Mouse (Mus musculus) liver, postnatal 0 days (tissue): ENCODE measurements at regions not wholly inside any gene's neighbourhood (a gene's known extent, or its start where the extent isn't known, plus 50 kb on each side); places are given as distances from the start of the nearest gene placed in this dataset.

Experiments used
- ATAC-seq: fragments of 200-750 bp; cut with Nextera tagmentation; 2 replicates; pipeline ENCODE4 v1.8.0; 2017; ENCODE audit warnings: mild to moderate bottlenecking, moderate library complexity
- DNase-seq: peaks from one replicate; pipeline ENCODE4 v3.0.0-alpha.2; 2016
- H3K27ac ChIP-seq: fragments of 300-500 bp; sonication (generic); 2 replicates; pipeline ENCODE4 v1.5.1; 2014; ENCODE audit warnings: antibody characterized with exemption, moderate library complexity, mild to moderate bottlenecking, low read depth
- H3K27me3 ChIP-seq: fragments of 300-500 bp; sonication (generic); 2 replicates; pipeline ENCODE4 v1.6.1; 2014; ENCODE audit warnings: low read length, control low read depth, mixed read lengths; ENCODE audit not compliant: insufficient read depth
- H3K36me3 ChIP-seq: fragments of 300-500 bp; sonication (generic); replicated peaks from 2 replicates; pipeline ENCODE4 v1.6.1; 2014; ENCODE audit warnings: mild to moderate bottlenecking, control low read depth, low read length, moderate library complexity, mixed read lengths; ENCODE audit not compliant: insufficient read depth
- H3K4me1 ChIP-seq: fragments of 300-500 bp; sonication (generic); 2 replicates; pipeline ENCODE4 v1.6.1; 2014; ENCODE audit warnings: antibody characterized with exemption, mild to moderate bottlenecking, control low read depth; ENCODE audit not compliant: insufficient read depth
- H3K4me2 ChIP-seq: fragments of 300-500 bp; sonication (generic); 2 replicates; pipeline ENCODE4 v1.6.1; 2014; ENCODE audit warnings: low read depth, mild to moderate bottlenecking, low read length, moderate library complexity, mixed read lengths
- H3K4me3 ChIP-seq: fragments of 300-500 bp; sonication (generic); 2 replicates; pipeline ENCODE4 v1.5.1; 2014; ENCODE audit warnings: low read depth, low read length
- H3K9ac ChIP-seq: fragments of 300-500 bp; sonication (generic); replicated peaks from 2 replicates; pipeline ENCODE4 v1.6.1; 2014; ENCODE audit warnings: mild to moderate bottlenecking, moderate library complexity
- H3K9me3 ChIP-seq: fragments of 300-500 bp; sonication (generic); 2 replicates; pipeline ENCODE4 v1.6.1; 2016; ENCODE audit warnings: mild to moderate bottlenecking, control low read depth, low read length, mixed read lengths
- CTCF ChIP-seq: sonication (generic); IDR thresholded peaks from 2 replicates; pipeline ENCODE4 v1.5.1; 2016; ENCODE audit warnings: antibody characterized with exemption, low read depth
- EP300 ChIP-seq: IDR thresholded peaks from 2 replicates; pipeline ENCODE4 v1.6.1; 2016; ENCODE audit warnings: antibody characterized with exemption, low read depth, mild to moderate bottlenecking
- WGBS: fragments of 180-500 bp; shearing (Covaris S2); extraction: QIAGEN DNeasy Blood & Tissue Kit; methylation state at CpG from one replicate; pipeline ENCODE4 v1.1.7; 2014; ENCODE audit not compliant: insufficient replicate concordance; 5-methylcytosine and 5-hydroxymethylcytosine counted together

DNA sequence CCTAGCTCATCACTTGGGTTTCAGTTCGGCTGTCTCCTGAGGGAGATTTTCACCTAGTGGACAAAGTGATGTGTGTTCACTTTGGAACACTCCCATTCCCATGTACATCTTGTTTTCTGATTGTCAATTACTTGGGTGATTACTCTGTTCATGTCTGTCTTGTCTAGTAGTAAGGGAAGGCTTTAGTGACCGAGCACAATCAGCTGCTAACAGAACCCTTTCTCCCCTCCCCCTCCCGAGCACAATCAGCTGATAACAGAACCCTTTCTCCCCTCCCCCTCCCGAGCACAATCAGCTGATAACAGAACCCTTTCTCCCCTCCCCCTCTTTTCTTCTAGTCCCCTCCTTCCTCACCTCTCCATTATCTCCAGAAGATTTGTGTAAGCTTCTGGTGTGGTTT, 79.6 kb upstream of the Plppr4 start:
- no peak overlapping the region for H3K27ac ChIP-seq
- H3K27me3 ChIP-seq: no peaks in the 10 kb centered on the region
- no peak overlapping the region for H3K9ac ChIP-seq
- H3K4me1 ChIP-seq: no peaks in the 10 kb centered on the region
- no peak for DNase-seq
- WGBS: 19% methylated on average over 4 of the region's 4 CpGs
- TF ChIP-seq EP300 (no peak), CTCF (no peak)
- H3K4me2 ChIP-seq: no peak overlapping the region
- no peaks in the 10 kb centered on the region for H3K36me3 ChIP-seq
- H3K4me3 ChIP-seq: no peak overlapping the region
- no peak for ATAC-seq
- no peaks in the 10 kb centered on the region for H3K9me3 ChIP-seq

DNA sequence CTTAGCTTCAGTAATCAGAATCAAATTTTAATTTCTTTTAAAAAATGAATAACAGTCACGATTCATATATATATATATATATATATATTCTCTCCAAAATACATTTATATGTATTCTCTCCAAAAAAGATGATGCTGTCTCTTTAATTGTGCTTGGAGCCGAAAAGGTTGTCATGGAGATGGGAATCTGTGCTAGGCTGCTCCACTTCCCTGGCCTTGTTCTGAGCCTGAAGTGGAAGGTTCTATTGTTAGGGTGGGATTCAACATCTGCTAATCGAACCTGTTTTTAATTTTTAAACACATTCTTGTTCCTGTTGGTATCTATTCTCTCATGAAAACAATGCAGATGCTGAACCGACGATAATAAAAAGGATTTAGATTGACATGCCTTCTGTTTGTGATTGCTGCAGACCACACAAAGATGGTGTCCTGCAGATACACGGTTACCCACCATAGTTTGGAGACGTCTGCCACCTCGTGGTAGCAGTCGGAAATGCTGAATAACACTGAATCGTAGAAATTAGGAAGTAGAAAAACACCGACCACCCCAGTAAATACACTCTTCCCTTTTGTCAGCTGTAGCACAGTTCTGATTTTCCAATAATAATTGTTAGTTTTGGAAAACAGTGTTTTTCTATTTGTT, 77.9 kb upstream of the Plppr4 start:
- no peak overlapping the region for H3K9ac ChIP-seq
- H3K27me3 ChIP-seq: no peaks in the 10 kb centered on the region
- ATAC-seq (peak; percentile 36; the same call in 1 of the 2 replicates), DNase-seq (peak; percentile 73)
- no peaks in the 10 kb centered on the region for H3K4me1 ChIP-seq
- no peak overlapping the region for H3K4me2 ChIP-seq
- 16% methylated on average over 11 of the region's 11 CpGs for WGBS
- H3K36me3 ChIP-seq: no peaks in the 10 kb centered on the region
- H3K9me3 ChIP-seq: no peaks in the 10 kb centered on the region
- H3K4me3 ChIP-seq: no peak overlapping the region
- TF ChIP-seq CTCF (peak; percentile 83), EP300 (no peak)
- no peak overlapping the region for H3K27ac ChIP-seq

GRCm38 (mm10) chr3:117424526-117424925, 63.9 kb upstream of the Plppr4 start:
- WGBS: 50% methylated on average over 1 of the region's 1 CpGs
- H3K4me1 ChIP-seq: no peaks in the 10 kb centered on the region
- DNase-seq: no peak
- H3K9ac ChIP-seq: no peak overlapping the region
- H3K4me2 ChIP-seq: no peak overlapping the region
- H3K9me3 ChIP-seq: no peaks in the 10 kb centered on the region
- ATAC-seq: no peak
- TF ChIP-seq EP300: no peak
- TF ChIP-seq CTCF: no peak
- no peak overlapping the region for H3K27ac ChIP-seq
- H3K36me3 ChIP-seq: no peaks in the 10 kb centered on the region
- no peak overlapping the region for H3K4me3 ChIP-seq
- H3K27me3 ChIP-seq: no peaks in the 10 kb centered on the region

DNA sequence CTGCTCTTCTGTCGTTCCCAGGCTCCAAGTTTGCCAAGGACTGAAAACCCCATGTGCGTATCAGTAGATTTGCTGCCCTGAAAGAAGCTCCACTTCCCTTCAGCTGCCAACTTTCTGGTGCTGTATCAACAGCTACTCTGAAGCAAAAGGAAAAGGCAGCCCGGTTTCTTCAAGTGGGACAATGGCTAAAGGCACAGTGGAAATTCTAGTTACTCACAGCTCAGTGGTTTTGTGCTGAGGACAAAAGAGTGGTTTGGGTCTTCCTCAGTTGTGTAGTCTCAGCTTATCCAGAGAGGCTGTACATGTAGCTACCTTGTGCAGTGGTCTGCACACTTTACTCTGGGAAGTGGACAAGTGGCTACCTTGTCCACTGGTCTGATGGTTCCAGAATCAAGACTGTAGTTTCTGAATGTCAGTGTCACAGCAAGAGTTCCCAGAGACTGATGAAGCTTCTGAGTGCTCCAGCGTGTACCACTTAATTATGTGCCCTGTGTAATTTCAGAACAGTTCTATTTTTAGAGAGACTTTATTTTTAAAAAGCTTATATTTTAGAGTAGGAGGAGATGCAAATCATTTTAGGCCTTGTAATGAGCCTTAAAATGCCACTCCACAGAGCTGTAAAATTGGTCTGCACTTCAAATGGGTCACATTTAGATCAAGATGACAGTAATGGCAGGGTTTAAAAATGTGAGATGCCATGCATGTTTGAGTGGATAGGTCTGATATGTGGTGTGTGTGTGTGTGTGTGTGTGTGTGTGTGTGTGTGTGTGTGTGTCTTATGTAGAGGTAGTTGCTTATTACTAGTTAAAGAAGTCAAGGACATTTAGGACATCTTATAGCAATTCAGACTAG, 52.4 kb upstream of the Plppr4 start:
- ATAC-seq (no peak), DNase-seq (no peak)
- Histone ChIP-seq H3K4me1 (no peaks in the 10 kb centered on the region), H3K9ac (no peak overlapping the region), H3K4me2 (no peak overlapping the region), H3K27ac (no peak overlapping the region), H3K36me3 (no peaks in the 10 kb centered on the region), H3K9me3 (no peaks in the 10 kb centered on the region), H3K4me3 (no peak overlapping the region), H3K27me3 (no peaks in the 10 kb centered on the region)
- TF ChIP-seq EP300 (no peak), CTCF (no peak)
- WGBS: 73% methylated on average over 4 of the region's 4 CpGs
